Mouse (Mus musculus): ENCODE measurements at regions not wholly inside any gene's neighbourhood (a gene's known extent, or its start where the extent isn't known, plus 50 kb on each side); places are given as distances from the start of the nearest gene placed in this dataset.

GRCm38 (mm10) chr9:61315371-61316298 is 56.5 kb upstream of the Tle3 start:
- H3K9me3 ChIP-seq (ENCODE audit: control insufficient read depth, low read length): no peaks in the 10 kb centered on the region
- H3K4me1 ChIP-seq (replicated peaks; ENCODE audit: control insufficient read depth, insufficient read depth, low read length): peaks cover 23% of the 10 kb centered on the region
- ATAC-seq (replicated peaks; ENCODE audit: low FRiP score) (no peak), DNase-seq (ENCODE audit: low spot score) (no peak)
- H3K9ac ChIP-seq (ENCODE audit: low read depth, low read length): no peak overlapping the region
- H3K36me3 ChIP-seq (ENCODE audit: control insufficient read depth, insufficient read depth, low read length): no peaks in the 10 kb centered on the region
- peak overlapping the region; percentile 15; the same call in 1 of the 2 replicates for H3K27ac ChIP-seq (ENCODE audit: low read depth, low read length)
- peaks cover 36% of the 10 kb centered on the region for H3K27me3 ChIP-seq (replicated peaks; ENCODE audit: control insufficient read depth, insufficient read depth, low read length)
- 43% methylated on average over 17 of the region's 17 CpGs for WGBS
- no peak overlapping the region for H3K4me2 ChIP-seq
- H3K4me3 ChIP-seq (ENCODE audit: low read depth, low read length): no peak overlapping the region

DNA sequence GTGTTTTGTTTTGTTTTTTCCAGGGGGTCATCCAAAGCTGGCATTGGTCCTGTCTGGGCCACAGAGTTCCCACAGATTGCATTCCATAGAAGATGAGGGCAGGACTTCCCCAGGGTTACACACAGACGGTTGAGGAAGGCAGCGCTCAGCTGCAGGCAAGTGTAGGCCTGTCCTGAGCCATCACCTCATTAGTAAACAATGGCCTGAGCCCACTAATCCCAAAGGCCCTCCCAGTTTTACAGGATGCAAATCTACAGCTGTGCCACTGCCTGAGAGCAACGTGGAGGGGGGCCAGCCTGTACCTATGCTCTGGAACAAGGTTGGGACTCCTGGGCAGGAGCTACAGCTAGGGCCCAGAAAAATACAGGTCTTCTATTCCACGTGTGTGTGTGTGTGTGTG is 55.7 kb upstream of the Tle3 start:
- Histone ChIP-seq H3K9ac (ENCODE audit: low read depth, low read length) (no peak overlapping the region), H3K27ac (ENCODE audit: low read depth, low read length) (no peak overlapping the region), H3K4me1 (replicated peaks; ENCODE audit: control insufficient read depth, insufficient read depth, low read length) (peaks cover 16% of the 10 kb centered on the region), H3K27me3 (replicated peaks; ENCODE audit: control insufficient read depth, insufficient read depth, low read length) (peaks cover 40% of the 10 kb centered on the region), H3K4me2 (no peak overlapping the region), H3K9me3 (ENCODE audit: control insufficient read depth, low read length) (no peaks in the 10 kb centered on the region), H3K4me3 (ENCODE audit: low read depth, low read length) (no peak overlapping the region), H3K36me3 (ENCODE audit: control insufficient read depth, insufficient read depth, low read length) (no peaks in the 10 kb centered on the region)
- 43% methylated on average over 4 of the region's 4 CpGs for WGBS
- ATAC-seq (replicated peaks; ENCODE audit: low FRiP score): no peak
- no peak for DNase-seq (ENCODE audit: low spot score)

DNA sequence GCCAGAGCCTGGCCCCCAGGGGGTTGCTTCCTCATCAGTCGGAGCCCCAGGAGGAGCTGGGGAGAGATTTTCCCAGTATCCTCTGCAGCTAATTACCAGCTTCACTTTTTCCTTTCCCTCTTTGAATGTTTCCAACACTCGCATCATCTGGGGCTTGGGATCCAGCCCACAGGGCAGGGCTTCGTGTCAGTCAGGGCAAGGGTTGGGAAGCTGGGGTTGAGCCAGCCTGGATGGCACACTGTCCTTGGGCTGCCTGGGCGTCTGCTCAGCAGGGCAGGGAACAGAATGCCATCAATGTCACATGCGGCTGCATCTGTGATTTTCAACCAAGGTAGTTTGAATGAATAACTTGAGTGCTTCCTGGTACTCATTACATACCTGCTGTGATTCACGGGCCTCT is 52.4 kb upstream of the Tle3 start:
- Histone ChIP-seq H3K4me2 (no peak overlapping the region), H3K27ac (ENCODE audit: low read depth, low read length) (no peak overlapping the region), H3K4me1 (replicated peaks; ENCODE audit: control insufficient read depth, insufficient read depth, low read length) (peaks cover 31% of the 10 kb centered on the region), H3K27me3 (replicated peaks; ENCODE audit: control insufficient read depth, insufficient read depth, low read length) (peaks cover 50% of the 10 kb centered on the region), H3K4me3 (ENCODE audit: low read depth, low read length) (no peak overlapping the region), H3K9me3 (ENCODE audit: control insufficient read depth, low read length) (no peaks in the 10 kb centered on the region), H3K36me3 (ENCODE audit: control insufficient read depth, insufficient read depth, low read length) (no peaks in the 10 kb centered on the region), H3K9ac (ENCODE audit: low read depth, low read length) (no peak overlapping the region)
- DNase-seq (ENCODE audit: low spot score): no peak
- no peak for ATAC-seq (replicated peaks; ENCODE audit: low FRiP score)
- WGBS: 63% methylated on average over 6 of the region's 6 CpGs

GRCm38 (mm10) chr9:61321314-61321713 is 50.9 kb upstream of the Tle3 start:
- peaks cover 57% of the 10 kb centered on the region for H3K27me3 ChIP-seq (replicated peaks; ENCODE audit: control insufficient read depth, insufficient read depth, low read length)
- H3K4me1 ChIP-seq (replicated peaks; ENCODE audit: control insufficient read depth, insufficient read depth, low read length): peaks cover 33% of the 10 kb centered on the region
- ATAC-seq (replicated peaks; ENCODE audit: low FRiP score): no peak

DNA sequence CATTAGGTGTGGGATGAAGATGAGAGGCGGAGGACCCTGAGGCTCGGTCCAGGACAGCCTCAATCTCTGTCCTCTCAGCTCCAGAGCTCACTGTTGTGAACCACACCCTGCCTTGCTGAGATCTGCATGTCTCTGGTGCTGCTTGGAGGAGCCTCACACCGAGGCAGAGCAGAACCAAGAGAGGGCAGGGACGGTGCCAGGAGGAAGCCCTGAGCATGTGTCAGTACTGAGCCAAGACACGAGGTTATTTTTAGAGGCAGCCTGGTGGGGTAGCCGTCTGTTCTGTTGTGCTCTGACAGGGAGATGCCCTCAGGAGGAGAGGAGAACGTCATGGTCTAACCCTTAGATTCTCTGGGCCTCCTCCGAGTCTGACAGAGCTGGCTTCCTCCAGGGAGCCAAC is 50.3 kb upstream of the Tle3 start:
- Histone ChIP-seq H3K4me3 (ENCODE audit: low read depth, low read length) (no peak overlapping the region), H3K4me2 (no peak overlapping the region), H3K9ac (ENCODE audit: low read depth, low read length) (no peak overlapping the region), H3K27me3 (replicated peaks; ENCODE audit: control insufficient read depth, insufficient read depth, low read length) (peaks cover 62% of the 10 kb centered on the region), H3K9me3 (ENCODE audit: control insufficient read depth, low read length) (no peaks in the 10 kb centered on the region), H3K27ac (ENCODE audit: low read depth, low read length) (no peak overlapping the region), H3K4me1 (replicated peaks; ENCODE audit: control insufficient read depth, insufficient read depth, low read length) (peaks cover 34% of the 10 kb centered on the region), H3K36me3 (ENCODE audit: control insufficient read depth, insufficient read depth, low read length) (no peaks in the 10 kb centered on the region)
- no peak for ATAC-seq (replicated peaks; ENCODE audit: low FRiP score)
- DNase-seq (ENCODE audit: low spot score): no peak
- WGBS: 37% methylated on average over 8 of the region's 8 CpGs

More at GRCm38 (mm10) chr9:61321314-61321713, 50.9 kb upstream of the Tle3 start:
- 45% methylated on average over 1 of the region's 1 CpGs for WGBS
- Histone ChIP-seq H3K9me3 (ENCODE audit: control insufficient read depth, low read length) (no peaks in the 10 kb centered on the region), H3K27ac (ENCODE audit: low read depth, low read length) (no peak overlapping the region), H3K36me3 (ENCODE audit: control insufficient read depth, insufficient read depth, low read length) (no peaks in the 10 kb centered on the region), H3K9ac (ENCODE audit: low read depth, low read length) (no peak overlapping the region), H3K4me3 (ENCODE audit: low read depth, low read length) (no peak overlapping the region), H3K4me2 (no peak overlapping the region)
- DNase-seq (ENCODE audit: low spot score): no peak

- H3K9ac ChIP-seq (ENCODE audit: low read depth, low read length): no peak overlapping the region
- DNase-seq (ENCODE audit: low spot score): no peak
- no peak for ATAC-seq (replicated peaks; ENCODE audit: low FRiP score)
- H3K27ac ChIP-seq (ENCODE audit: low read depth, low read length): no peak overlapping the region
- 41% methylated on average over 11 of the region's 11 CpGs for WGBS
- H3K27me3 ChIP-seq (replicated peaks; ENCODE audit: control insufficient read depth, insufficient read depth, low read length): peaks cover 63% of the 10 kb centered on the region
- H3K4me2 ChIP-seq: no peak overlapping the region
- H3K36me3 ChIP-seq (ENCODE audit: control insufficient read depth, insufficient read depth, low read length): no peaks in the 10 kb centered on the region
- H3K4me1 ChIP-seq (replicated peaks; ENCODE audit: control insufficient read depth, insufficient read depth, low read length): peaks cover 35% of the 10 kb centered on the region
- no peak overlapping the region for H3K4me3 ChIP-seq (ENCODE audit: low read depth, low read length)
- H3K9me3 ChIP-seq (ENCODE audit: control insufficient read depth, low read length): no peaks in the 10 kb centered on the region
These were observed 49.8 kb upstream of the Tle3 start for GRCm38 (mm10) chr9:61322333-61322732.
